In the genomic region with DNA sequence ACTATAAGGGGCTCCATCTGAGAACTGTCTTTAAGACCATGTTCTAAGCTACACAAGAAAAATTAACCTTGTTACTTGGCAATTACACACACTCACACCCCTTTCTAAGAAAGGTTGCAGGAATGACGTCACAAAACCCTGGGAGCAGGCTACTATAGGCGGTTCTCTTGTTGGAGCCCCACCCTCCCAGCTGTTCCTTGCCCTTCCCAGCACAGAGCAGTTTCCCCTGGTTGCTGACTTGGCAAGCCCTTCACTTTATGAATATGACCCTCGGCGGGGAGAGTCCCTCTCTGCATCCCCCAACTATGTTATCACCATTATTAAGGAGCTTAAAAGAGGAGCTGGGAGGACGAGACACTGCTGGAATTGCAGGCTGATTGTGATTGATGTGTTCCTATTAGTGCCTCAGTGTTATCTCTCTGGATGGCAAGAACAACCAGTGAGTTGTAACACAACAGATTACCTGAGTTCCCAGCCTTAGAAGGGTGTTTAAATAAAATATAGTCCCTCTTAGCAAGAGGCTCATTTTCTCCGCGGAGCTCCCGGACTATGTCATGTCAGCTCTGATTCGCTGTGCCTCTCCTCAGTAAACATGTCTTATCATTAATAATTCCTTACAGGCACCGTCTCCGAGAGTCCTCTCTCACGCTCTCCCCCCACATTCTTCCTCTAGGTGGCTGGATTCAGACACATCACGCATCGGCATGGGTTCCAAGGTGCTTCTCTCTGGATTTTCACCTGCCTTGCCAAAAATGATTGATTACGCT, we compare ENCODE assay signal across 14 mouse cellular contexts.
A peak's percentile ranks its signal among the peaks of the same experiment; 100 is the strongest.
DNase-seq lines count a peak whose midpoint lies in the region; ATAC-seq and TF ChIP-seq lines count a peak whose summit lies in the region.
"Had no signal": no experiment of that assay in that cellular context is flagged by ENCODE, and none has a peak within 500 bp of the region (broad histone marks: within the 10 kb centered on the region; RNA-seq: fewer than 3 reads in every experiment).

No protein-coding gene starts in this region.

- H3K27ac ChIP-seq in heart, embryonic 14.5 days (replicated peaks in 1 of 2; ENCODE audit: control insufficient read depth in 1 of 2, insufficient read depth in 1 of 2, low read depth in 2 of 2, low read length in 2 of 2) = no peak overlapping the region
- no peak overlapping the region for H3K27ac ChIP-seq in hindbrain, postnatal 0 days
- H3K27ac ChIP-seq in neural tube, embryonic 11.5 days (ENCODE audit: low read depth, low read length) = no peak overlapping the region
- H3K27ac ChIP-seq: forebrain, embryonic 10.5 days; layer of hippocampus, adult 2 months; limb, embryonic 12.5 days had no signal

- DNase-seq in heart, postnatal 25 days (ENCODE audit: low spot score) = no peak
- peak; percentile 27 for DNase-seq in embryo, embryonic 11 days
- peak; percentile 39 for DNase-seq in hindbrain, postnatal 0 days (ENCODE audit: low spot score)
- peak; percentile 17 for DNase-seq in neural tube, embryonic 11.5 days (ENCODE audit: low spot score)
- no peak for DNase-seq in layer of hippocampus, adult 9-11 months
- no peak for DNase-seq in testis, postnatal 10 days (ENCODE audit: low spot score)
- DNase-seq: cerebellum, postnatal 25 days; gastrocnemius, postnatal 14 days; kidney, adult 11 months had no signal

- no peak for ATAC-seq in heart, embryonic 14.5 days (ENCODE audit: insufficient number of reproducible peaks, insufficient read depth, low FRiP score, low read depth)
- peak; percentile 68 for ATAC-seq in hindbrain, postnatal 0 days
- ATAC-seq in neural tube, embryonic 11.5 days (ENCODE audit: insufficient read depth, low FRiP score, low TSS enrichment) = peak; percentile 59
- ATAC-seq in megakaryocyte, adult 5-6 weeks (ENCODE audit: poor library complexity, severe bottlenecking) = no peak

- intact Hi-C loops in heart, postnatal 25 days (cut with DNase I) = no loop called here

- no peaks in the 10 kb centered on the region for H3K36me3 ChIP-seq in heart, embryonic 14.5 days (ENCODE audit: control insufficient read depth, insufficient read depth, low read length)
- no peaks in the 10 kb centered on the region for H3K36me3 ChIP-seq in hindbrain, postnatal 0 days (ENCODE audit: insufficient read depth, low read length)
- no peaks in the 10 kb centered on the region for H3K36me3 ChIP-seq in neural tube, embryonic 11.5 days (ENCODE audit: control insufficient read depth, insufficient read depth, low read length)
- H3K36me3 ChIP-seq: forebrain, embryonic 10.5 days; limb, embryonic 12.5 days had no signal

- H3K9ac ChIP-seq in heart, embryonic 14.5 days (ENCODE audit: low read length) = no peak overlapping the region
- no peak overlapping the region for H3K9ac ChIP-seq in hindbrain, postnatal 0 days (replicated peaks; ENCODE audit: low read length)
- H3K9ac ChIP-seq in neural tube, embryonic 11.5 days (ENCODE audit: low read length) = no peak overlapping the region
- H3K9ac ChIP-seq: limb, embryonic 12.5 days had no signal

- 0 out of 2 replicates have a peak overlapping the region, but pooled peaks have one; percentile 17 for H3K4me2 ChIP-seq in heart, embryonic 14.5 days (ENCODE audit: low read length)
- no peak overlapping the region for H3K4me2 ChIP-seq in hindbrain, postnatal 0 days (ENCODE audit: low read depth, low read length)
- no peak overlapping the region for H3K4me2 ChIP-seq in neural tube, embryonic 11.5 days (ENCODE audit: low read depth)
- H3K4me2 ChIP-seq: limb, embryonic 12.5 days had no signal

- no peaks in the 10 kb centered on the region for H3K27me3 ChIP-seq in heart, embryonic 14.5 days (ENCODE audit: control insufficient read depth, insufficient read depth, low read length)
- H3K27me3 ChIP-seq in hindbrain, postnatal 0 days (ENCODE audit: insufficient read depth, low read length) = no peaks in the 10 kb centered on the region
- H3K27me3 ChIP-seq in neural tube, embryonic 11.5 days (ENCODE audit: control insufficient read depth, insufficient read depth, low read length) = no peaks in the 10 kb centered on the region
- H3K27me3 ChIP-seq: limb, embryonic 12.5 days had no signal

- 45% methylated on average over 15 of the region's 15 CpGs for WGBS in heart, embryonic 14.5 days
- WGBS in hindbrain, postnatal 0 days = 53% methylated on average over 15 of the region's 15 CpGs
- WGBS in neural tube, embryonic 11.5 days = 56% methylated on average over 15 of the region's 15 CpGs

- H3K4me3 ChIP-seq in heart, embryonic 14.5 days (ENCODE audit: control insufficient read depth in 1 of 2, insufficient read depth in 1 of 2, low read depth in 1 of 2, low read length in 2 of 2) = no peak overlapping the region
- no peak overlapping the region for H3K4me3 ChIP-seq in hindbrain, postnatal 0 days (ENCODE audit: low read length)
- H3K4me3 ChIP-seq in neural tube, embryonic 11.5 days (ENCODE audit: low read depth, low read length) = no peak overlapping the region
- H3K4me3 ChIP-seq: forebrain, embryonic 10.5 days; layer of hippocampus, adult 2 months; limb, embryonic 12.5 days had no signal

- TF ChIP-seq CTCF in hindbrain, postnatal 0 days (IDR thresholded peaks at IDR 0.05; ENCODE audit: low read depth) = no peak

- no peaks in the 10 kb centered on the region for H3K4me1 ChIP-seq in heart, embryonic 14.5 days (ENCODE audit: control insufficient read depth in 2 of 2, insufficient read depth in 2 of 2, low read length in 2 of 2)
- H3K4me1 ChIP-seq in hindbrain, postnatal 0 days (ENCODE audit: insufficient read depth, low read length) = no peaks in the 10 kb centered on the region
- no peaks in the 10 kb centered on the region for H3K4me1 ChIP-seq in neural tube, embryonic 11.5 days (ENCODE audit: control insufficient read depth, insufficient read depth, low read length)
- H3K4me1 ChIP-seq: forebrain, embryonic 10.5 days; limb, embryonic 12.5 days had no signal

- H3K9me3 ChIP-seq in heart, embryonic 14.5 days (ENCODE audit: control insufficient read depth, low read length) = no peaks in the 10 kb centered on the region
- H3K9me3 ChIP-seq in hindbrain, postnatal 0 days (ENCODE audit: low read length) = no peaks in the 10 kb centered on the region
- H3K9me3 ChIP-seq in neural tube, embryonic 11.5 days (ENCODE audit: control insufficient read depth, low read length) = no peaks in the 10 kb centered on the region
- H3K9me3 ChIP-seq: forebrain, embryonic 10.5 days; limb, embryonic 12.5 days had no signal

Comparison
In these comparisons a context has a peak if more than half of its experiments do, and no peak if none do; other contexts are left out.
1. ATAC-seq: peak in hindbrain, postnatal 0 days (single experiment) and neural tube, embryonic 11.5 days (single experiment); none in heart, embryonic 14.5 days (single experiment) and megakaryocyte, adult 5-6 weeks (single experiment).
2. DNase-seq: peak in embryo, embryonic 11 days (single experiment), hindbrain, postnatal 0 days (single experiment) and neural tube, embryonic 11.5 days (single experiment); none in heart, postnatal 25 days (single experiment), layer of hippocampus, adult 9-11 months (single experiment) and testis, postnatal 10 days (single experiment).